Mouse (Mus musculus): Measurements from ENCODE around the gene Stpg1. TPM values are rescaled to one million over a fixed set of nuclear protein-coding genes. Genes with fewer than 3 reads are reported as not detected.

Gene Stpg1
- polyA plus RNA-seq (2014; fragmentation: Illumina TruSeq; extraction: RNeasy Lipid Tissue Mini Kit (QIAGEN cat#74804); ENCODE audit: low read depth, low replicate concordance) = 0.38 TPM

DNA sequence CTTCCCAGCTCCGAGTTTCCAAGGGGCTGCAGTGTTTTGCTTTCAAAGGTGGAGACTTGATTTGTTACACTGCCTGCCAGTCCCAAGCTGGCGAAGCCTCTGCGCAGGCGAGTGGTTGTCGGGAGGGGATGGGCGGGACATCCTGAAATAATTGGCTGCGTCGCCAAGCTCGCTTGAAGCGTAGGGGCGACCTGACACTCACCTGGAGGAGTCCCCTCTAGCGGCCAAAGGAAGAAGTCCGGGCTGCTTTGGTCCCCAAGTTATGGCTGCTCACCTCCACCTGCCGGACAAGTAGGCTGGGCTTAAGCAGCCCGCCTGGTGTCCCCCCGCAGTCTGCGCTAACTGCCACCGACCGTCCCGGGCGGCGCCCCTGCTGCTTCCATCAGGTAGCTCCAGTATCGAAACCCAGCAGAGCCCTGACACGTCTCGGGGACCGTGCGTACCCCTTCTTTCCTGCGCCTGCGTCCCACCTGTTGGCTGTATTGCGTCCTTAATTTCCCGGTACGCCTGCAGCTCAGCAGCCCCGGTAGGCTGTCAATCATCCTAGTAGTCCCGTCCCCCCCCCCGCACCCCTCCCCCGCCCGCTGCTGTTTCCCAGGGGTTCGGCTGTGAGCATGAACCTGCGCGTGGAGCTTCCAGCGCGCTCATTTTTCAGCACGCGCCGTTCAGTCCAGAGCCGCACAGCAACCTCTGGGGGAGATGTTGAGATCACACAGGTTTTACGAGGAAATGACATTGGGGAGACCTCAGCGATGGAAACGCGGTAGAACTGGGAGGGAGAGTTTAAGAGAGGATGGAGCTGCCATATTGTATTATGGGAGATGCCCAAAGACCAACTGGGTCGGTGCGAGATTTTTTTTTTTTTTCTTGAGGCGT is at the start of gene Stpg1, which contains the start of gene Nipal3:
Gene Stpg1 (plus strand): TSS at position 270 of the 876 bp plus-strand sequence.
Gene Nipal3 (minus strand): TSS at position 518 of the 876 bp plus-strand sequence.

GRCm38 (mm10) chr4:135573251-135573808 is 78.7 kb downstream of the Stpg1 start, which contains the start of gene Grhl3:
Gene Grhl3 (minus strand): TSS chr4:135573630.

Other genes with a start within 250 kb of the Stpg1 start
- 152 TPM for gene Clic4, start 222.0 kb upstream of the Stpg1 start, polyA plus RNA-seq (2014; fragmentation: Illumina TruSeq; extraction: RNeasy Lipid Tissue Mini Kit (QIAGEN cat#74804); ENCODE audit: low read depth, low replicate concordance)
- 307 TPM for gene Srrm1, start 141.5 kb upstream of the Stpg1 start, polyA plus RNA-seq (2014; fragmentation: Illumina TruSeq; extraction: RNeasy Lipid Tissue Mini Kit (QIAGEN cat#74804); ENCODE audit: low read depth, low replicate concordance)
- gene Ncmap, start 96.6 kb upstream of the Stpg1 start, polyA plus RNA-seq (2014; fragmentation: Illumina TruSeq; extraction: RNeasy Lipid Tissue Mini Kit (QIAGEN cat#74804); ENCODE audit: low read depth, low replicate concordance) = not detected
- 19.8 TPM for gene Rcan3, start 60.9 kb upstream of the Stpg1 start, polyA plus RNA-seq (2014; fragmentation: Illumina TruSeq; extraction: RNeasy Lipid Tissue Mini Kit (QIAGEN cat#74804); ENCODE audit: low read depth, low replicate concordance)
- gene Nipal3, start 248 bp downstream of the Stpg1 start, polyA plus RNA-seq (2014; fragmentation: Illumina TruSeq; extraction: RNeasy Lipid Tissue Mini Kit (QIAGEN cat#74804); ENCODE audit: low read depth, low replicate concordance) = 9.0 TPM
- not detected for gene Grhl3, start 78.8 kb downstream of the Stpg1 start, polyA plus RNA-seq (2014; fragmentation: Illumina TruSeq; extraction: RNeasy Lipid Tissue Mini Kit (QIAGEN cat#74804); ENCODE audit: low read depth, low replicate concordance)
- 4.6 TPM for gene Ifnlr1, start 191.5 kb downstream of the Stpg1 start, polyA plus RNA-seq (2014; fragmentation: Illumina TruSeq; extraction: RNeasy Lipid Tissue Mini Kit (QIAGEN cat#74804); ENCODE audit: low read depth, low replicate concordance)
- 3.1 TPM for gene Il22ra1, start 233.4 kb downstream of the Stpg1 start, polyA plus RNA-seq (2014; fragmentation: Illumina TruSeq; extraction: RNeasy Lipid Tissue Mini Kit (QIAGEN cat#74804); ENCODE audit: low read depth, low replicate concordance)

All from sigmoid colon, adult 10 weeks (tissue).